Mouse (Mus musculus): Measurements from ENCODE around the gene Abcb8. TPM values are rescaled to one million over a fixed set of nuclear protein-coding genes. Genes with fewer than 3 reads are reported as not detected.

The Abcb8 gene
- polyA plus RNA-seq, 1 experiment from 2014 or later, result 52.5 TPM

GRCm38 (mm10) chr5:24385374-24385773 is 8.1 kb upstream of the Abcb8 start:
- H3K4me3 ChIP-seq (ENCODE audit: low read depth, low read length), result no peak overlapping the region
- H3K27ac ChIP-seq (ENCODE audit: low read length), result no peak overlapping the region
- no peak overlapping the region for H3K9ac ChIP-seq (replicated peaks; ENCODE audit: low read depth, low read length)
- H3K27me3 ChIP-seq (ENCODE audit: control insufficient read depth, insufficient read depth, low read length), result no peaks in the 10 kb centered on the region
- no peaks in the 10 kb centered on the region for H3K36me3 ChIP-seq (ENCODE audit: control insufficient read depth, insufficient read depth, low read length)
- peaks cover 7% of the 10 kb centered on the region for H3K4me1 ChIP-seq (ENCODE audit: control insufficient read depth, insufficient read depth, low read length)
- no peak overlapping the region for H3K4me2 ChIP-seq (replicated peaks; ENCODE audit: low read depth, low read length)
- no peaks in the 10 kb centered on the region for H3K9me3 ChIP-seq (ENCODE audit: control insufficient read depth, low read depth, low read length)
- 91% methylated on average over 5 of the region's 5 CpGs for WGBS
- no peak for ATAC-seq (ENCODE audit: insufficient number of reproducible peaks, insufficient read depth, low FRiP score, low read depth)

GRCm38 (mm10) chr5:24385887-24386550 is 7.4 kb upstream of the Abcb8 start:
- Histone ChIP-seq H3K27ac (ENCODE audit: low read length) (no peak overlapping the region), H3K9ac (replicated peaks; ENCODE audit: low read depth, low read length) (no peak overlapping the region), H3K4me2 (replicated peaks; ENCODE audit: low read depth, low read length) (no peak overlapping the region), H3K9me3 (ENCODE audit: control insufficient read depth, low read depth, low read length) (no peaks in the 10 kb centered on the region), H3K4me1 (ENCODE audit: control insufficient read depth, insufficient read depth, low read length) (peaks cover 7% of the 10 kb centered on the region), H3K27me3 (ENCODE audit: control insufficient read depth, insufficient read depth, low read length) (no peaks in the 10 kb centered on the region), H3K36me3 (ENCODE audit: control insufficient read depth, insufficient read depth, low read length) (no peaks in the 10 kb centered on the region), H3K4me3 (ENCODE audit: low read depth, low read length) (no peak overlapping the region)
- 81% methylated on average over 10 of the region's 10 CpGs for WGBS
- ATAC-seq (ENCODE audit: insufficient number of reproducible peaks, insufficient read depth, low FRiP score, low read depth), result no peak

- no peaks in the 10 kb centered on the region for H3K9me3 ChIP-seq (ENCODE audit: control insufficient read depth, low read depth, low read length)
- H3K9ac ChIP-seq (replicated peaks; ENCODE audit: low read depth, low read length), result peak overlapping the region; percentile 29; the same call in 1 of the 2 replicates
- peak; percentile 31; the same call in 1 of the 2 replicates for ATAC-seq (ENCODE audit: insufficient number of reproducible peaks, insufficient read depth, low FRiP score, low read depth)
- H3K27ac ChIP-seq (ENCODE audit: low read length), result no peak overlapping the region
- peak overlapping the region; percentile 95 for H3K4me2 ChIP-seq (replicated peaks; ENCODE audit: low read depth, low read length)
- no peaks in the 10 kb centered on the region for H3K36me3 ChIP-seq (ENCODE audit: control insufficient read depth, insufficient read depth, low read length)
- peaks cover 7% of the 10 kb centered on the region for H3K4me1 ChIP-seq (ENCODE audit: control insufficient read depth, insufficient read depth, low read length)
- no peaks in the 10 kb centered on the region for H3K27me3 ChIP-seq (ENCODE audit: control insufficient read depth, insufficient read depth, low read length)
- peak overlapping the region; percentile 45 for H3K4me3 ChIP-seq (ENCODE audit: low read depth, low read length)
- 1% methylated on average over 68 of the region's 73 CpGs for WGBS
Observed at GRCm38 (mm10) chr5:24387264-24388241, 5.9 kb upstream of the Abcb8 start.

GRCm38 (mm10) chr5:24388246-24388915 is 5.1 kb upstream of the Abcb8 start:
- Histone ChIP-seq H3K27me3 (ENCODE audit: control insufficient read depth, insufficient read depth, low read length) (no peaks in the 10 kb centered on the region), H3K4me3 (ENCODE audit: low read depth, low read length) (peak overlapping the region; percentile 45), H3K9ac (replicated peaks; ENCODE audit: low read depth, low read length) (peak overlapping the region; percentile 29; the same call in 1 of the 2 replicates), H3K27ac (ENCODE audit: low read length) (no peak overlapping the region), H3K4me2 (replicated peaks; ENCODE audit: low read depth, low read length) (peak overlapping the region; percentile 95), H3K4me1 (ENCODE audit: control insufficient read depth, insufficient read depth, low read length) (peaks cover 7% of the 10 kb centered on the region), H3K9me3 (ENCODE audit: control insufficient read depth, low read depth, low read length) (no peaks in the 10 kb centered on the region), H3K36me3 (ENCODE audit: control insufficient read depth, insufficient read depth, low read length) (no peaks in the 10 kb centered on the region)
- no peak; the same call in 1 of the 2 replicates for ATAC-seq (ENCODE audit: insufficient number of reproducible peaks, insufficient read depth, low FRiP score, low read depth)
- WGBS, result 29% methylated on average over 26 of the region's 26 CpGs

GRCm38 (mm10) chr5:24389011-24389657 is 4.3 kb upstream of the Abcb8 start:
- 60% methylated on average over 6 of the region's 7 CpGs for WGBS
- no peaks in the 10 kb centered on the region for H3K9me3 ChIP-seq (ENCODE audit: control insufficient read depth, low read depth, low read length)

GRCm38 (mm10) chr5:24389658-24390020 is 3.8 kb upstream of the Abcb8 start:
- no peak overlapping the region for H3K9ac ChIP-seq (replicated peaks; ENCODE audit: low read depth, low read length)
- H3K27ac ChIP-seq (ENCODE audit: low read length), result no peak overlapping the region
- WGBS, result 72% methylated on average over 4 of the region's 4 CpGs
- H3K36me3 ChIP-seq (ENCODE audit: control insufficient read depth, insufficient read depth, low read length), result no peaks in the 10 kb centered on the region
- no peak for ATAC-seq (ENCODE audit: insufficient number of reproducible peaks, insufficient read depth, low FRiP score, low read depth)
- H3K9me3 ChIP-seq (ENCODE audit: control insufficient read depth, low read depth, low read length), result no peaks in the 10 kb centered on the region
- H3K4me2 ChIP-seq (replicated peaks; ENCODE audit: low read depth, low read length), result no peak overlapping the region
- H3K4me1 ChIP-seq (ENCODE audit: control insufficient read depth, insufficient read depth, low read length), result peaks cover 7% of the 10 kb centered on the region
- H3K27me3 ChIP-seq (ENCODE audit: control insufficient read depth, insufficient read depth, low read length), result no peaks in the 10 kb centered on the region
- H3K4me3 ChIP-seq (ENCODE audit: low read depth, low read length), result no peak overlapping the region

More at GRCm38 (mm10) chr5:24389011-24389657, 4.3 kb upstream of the Abcb8 start:
- no peak overlapping the region for H3K27ac ChIP-seq (ENCODE audit: low read length)
- ATAC-seq (ENCODE audit: insufficient number of reproducible peaks, insufficient read depth, low FRiP score, low read depth), result no peak
- no peaks in the 10 kb centered on the region for H3K27me3 ChIP-seq (ENCODE audit: control insufficient read depth, insufficient read depth, low read length)
- no peak overlapping the region for H3K9ac ChIP-seq (replicated peaks; ENCODE audit: low read depth, low read length)
- H3K36me3 ChIP-seq (ENCODE audit: control insufficient read depth, insufficient read depth, low read length), result no peaks in the 10 kb centered on the region
- no peak overlapping the region for H3K4me3 ChIP-seq (ENCODE audit: low read depth, low read length)
- peaks cover 7% of the 10 kb centered on the region for H3K4me1 ChIP-seq (ENCODE audit: control insufficient read depth, insufficient read depth, low read length)
- H3K4me2 ChIP-seq (replicated peaks; ENCODE audit: low read depth, low read length), result no peak overlapping the region

GRCm38 (mm10) chr5:24391864-24392263 is 1.6 kb upstream of the Abcb8 start, which contains the start of gene Atg9b:
Gene Atg9b, minus strand, starts transcription at chr5:24392143.
- H3K4me1 ChIP-seq (ENCODE audit: control insufficient read depth, insufficient read depth, low read length), result peaks cover 9% of the 10 kb centered on the region
- H3K4me3 ChIP-seq (ENCODE audit: low read depth, low read length), result no peak within 1 kb of the TSS
- no peak within 1 kb of the TSS for H3K4me2 ChIP-seq (replicated peaks; ENCODE audit: low read depth, low read length)
- WGBS, result 85% methylated on average over 7 of the region's 7 CpGs
- H3K36me3 ChIP-seq (ENCODE audit: control insufficient read depth, insufficient read depth, low read length), result no peaks in the 10 kb centered on the region
- no peaks in the 10 kb centered on the region for H3K9me3 ChIP-seq (ENCODE audit: control insufficient read depth, low read depth, low read length)
- no peak within 1 kb of the TSS for H3K9ac ChIP-seq (replicated peaks; ENCODE audit: low read depth, low read length)
- H3K27me3 ChIP-seq (ENCODE audit: control insufficient read depth, insufficient read depth, low read length), result no peaks in the 10 kb centered on the region
- ATAC-seq (ENCODE audit: insufficient number of reproducible peaks, insufficient read depth, low FRiP score, low read depth), result no peak
- no peak within 1 kb of the TSS for H3K27ac ChIP-seq (ENCODE audit: low read length)

GRCm38 (mm10) chr5:24392724-24393123 is 739 bp upstream of the Abcb8 start:
- Histone ChIP-seq H3K4me2 (replicated peaks; ENCODE audit: low read depth, low read length) (no peak overlapping the region), H3K27me3 (ENCODE audit: control insufficient read depth, insufficient read depth, low read length) (no peaks in the 10 kb centered on the region), H3K36me3 (ENCODE audit: control insufficient read depth, insufficient read depth, low read length) (no peaks in the 10 kb centered on the region), H3K9me3 (ENCODE audit: control insufficient read depth, low read depth, low read length) (no peaks in the 10 kb centered on the region), H3K4me1 (ENCODE audit: control insufficient read depth, insufficient read depth, low read length) (peaks cover 7% of the 10 kb centered on the region; the same call in 1 of the 2 replicates), H3K9ac (replicated peaks; ENCODE audit: low read depth, low read length) (no peak overlapping the region), H3K4me3 (ENCODE audit: low read depth, low read length) (no peak overlapping the region), H3K27ac (ENCODE audit: low read length) (no peak overlapping the region)
- no peak for ATAC-seq (ENCODE audit: insufficient number of reproducible peaks, insufficient read depth, low FRiP score, low read depth)
- WGBS, result 71% methylated on average over 7 of the region's 7 CpGs

Data from stomach, embryonic 14.5 days (tissue).